Mouse (Mus musculus): ENCODE data around the gene Acsm2.

Acsm2 gene

GRCm38 (mm10) chr7:119554040-119554439, at the start of gene Acsm2:
Gene Acsm2 (plus strand): TSS chr7:119554340.
- DNase-seq (ENCODE audit: low spot score in 2 of 2), result no peak

GRCm38 (mm10) chr7:119511143-119511542, 43.0 kb upstream of the Acsm2 start:
- no peak for DNase-seq (ENCODE audit: low spot score in 2 of 2)

GRCm38 (mm10) chr7:119513056-119513455, 41.1 kb upstream of the Acsm2 start:
- peak; percentile 14 to 22 for DNase-seq (ENCODE audit: low spot score in 2 of 2)

- peak in 1 of 2 experiments; percentile 13 for DNase-seq (ENCODE audit: low spot score in 2 of 2)
Observed at GRCm38 (mm10) chr7:119515492-119516271, 38.5 kb upstream of the Acsm2 start.

- DNase-seq (ENCODE audit: low spot score in 2 of 2), result no peak
Observed at GRCm38 (mm10) chr7:119516272-119516558, 37.9 kb upstream of the Acsm2 start.

- DNase-seq (ENCODE audit: low spot score in 2 of 2), result no peak
Observed at GRCm38 (mm10) chr7:119519163-119519562, 35.0 kb upstream of the Acsm2 start, which contains the start of gene Acsm5. Gene Acsm5 (plus strand): TSS chr7:119519463.

- peak; percentile 52 to 70 for DNase-seq (ENCODE audit: low spot score in 2 of 2)
Observed at GRCm38 (mm10) chr7:119519654-119520053, 34.5 kb upstream of the Acsm2 start.

- no peak for DNase-seq (ENCODE audit: low spot score in 2 of 2)
Observed at GRCm38 (mm10) chr7:119521816-119522215, 32.3 kb upstream of the Acsm2 start.

- no peak for DNase-seq (ENCODE audit: low spot score in 2 of 2)
Observed at GRCm38 (mm10) chr7:119522385-119522784, 31.8 kb upstream of the Acsm2 start.

- no peak for DNase-seq (ENCODE audit: low spot score in 2 of 2)
Observed at GRCm38 (mm10) chr7:119523389-119523788, 30.8 kb upstream of the Acsm2 start, which contains the start of gene Pdilt. Gene Pdilt (minus strand): TSS chr7:119523489.

GRCm38 (mm10) chr7:119525881-119526281, 28.3 kb upstream of the Acsm2 start:
- DNase-seq (ENCODE audit: low spot score in 2 of 2), result no peak

GRCm38 (mm10) chr7:119526486-119526885, 27.7 kb upstream of the Acsm2 start:
- DNase-seq (ENCODE audit: low spot score in 2 of 2), result no peak

- no peak for DNase-seq (ENCODE audit: low spot score in 2 of 2)
Observed at GRCm38 (mm10) chr7:119527135-119527534, 27.0 kb upstream of the Acsm2 start.

GRCm38 (mm10) chr7:119527548-119527947, 26.6 kb upstream of the Acsm2 start:
- DNase-seq (ENCODE audit: low spot score in 2 of 2), result no peak

- no peak for DNase-seq (ENCODE audit: low spot score in 2 of 2)
Observed at GRCm38 (mm10) chr7:119528617-119529016, 25.5 kb upstream of the Acsm2 start.

- no peak for DNase-seq (ENCODE audit: low spot score in 2 of 2)
Observed at GRCm38 (mm10) chr7:119532924-119533323, 21.2 kb upstream of the Acsm2 start.

- DNase-seq (ENCODE audit: low spot score in 2 of 2), result no peak
Observed at GRCm38 (mm10) chr7:119534389-119534788, 19.8 kb upstream of the Acsm2 start.

- DNase-seq (ENCODE audit: low spot score in 2 of 2), result no peak
Observed at GRCm38 (mm10) chr7:119542445-119542844, 11.7 kb upstream of the Acsm2 start.

GRCm38 (mm10) chr7:119545572-119545971, 8.6 kb upstream of the Acsm2 start:
- DNase-seq (ENCODE audit: low spot score in 2 of 2), result no peak

GRCm38 (mm10) chr7:119550471-119551222, 3.5 kb upstream of the Acsm2 start:
- DNase-seq (ENCODE audit: low spot score in 2 of 2), result no peak

- DNase-seq (ENCODE audit: low spot score in 2 of 2), result no peak
Observed at GRCm38 (mm10) chr7:119559789-119560451, 5.8 kb downstream of the Acsm2 start.

- DNase-seq (ENCODE audit: low spot score in 2 of 2), result no peak
Observed at GRCm38 (mm10) chr7:119560452-119560835, 6.3 kb downstream of the Acsm2 start.
